Mouse (Mus musculus): ENCODE measurements around the gene Scaf8. TPM values are rescaled to one million over a fixed set of nuclear protein-coding genes. Genes with fewer than 3 reads are reported as not detected.

Gene Scaf8
- polyA plus RNA-seq, 1 experiment = 15.4 TPM

DNA sequence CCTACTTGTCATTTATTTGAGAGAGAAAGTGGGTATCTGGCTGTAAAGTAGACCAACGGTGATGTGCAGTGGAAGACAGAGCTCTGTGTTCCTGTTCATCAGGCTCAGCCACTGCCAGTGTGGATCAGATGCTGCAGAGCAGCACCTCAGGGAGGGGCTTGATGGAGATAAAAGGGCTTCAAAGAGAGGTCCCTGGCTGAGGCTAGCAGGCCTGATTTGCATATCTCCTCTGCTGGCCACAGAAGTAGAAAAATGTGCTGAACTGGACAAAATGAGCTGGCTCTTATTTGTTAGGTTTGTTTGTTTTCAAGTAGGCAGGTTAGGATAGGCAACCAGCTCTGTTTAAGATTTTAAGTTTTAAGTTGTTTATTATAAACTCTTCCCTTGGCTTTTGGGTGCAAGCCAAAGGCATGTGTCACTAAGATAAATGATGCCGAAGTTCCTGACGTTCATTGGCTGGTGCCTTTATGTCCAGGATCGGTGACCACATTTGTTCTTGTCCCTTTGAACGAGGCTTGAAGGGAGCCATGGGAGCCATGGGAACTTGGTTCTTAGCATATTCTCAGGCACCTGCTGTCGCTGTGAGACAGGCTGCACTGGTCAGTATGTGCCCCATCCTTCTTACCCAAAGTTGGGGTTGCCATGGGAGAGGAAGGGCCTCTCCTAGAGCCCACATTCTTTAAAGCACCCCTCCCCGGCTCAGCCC lies 132.0 kb downstream of the Scaf8 start:
- Histone ChIP-seq H3ac (ENCODE audit: control insufficient read depth, insufficient read length) (no peak overlapping the region), H3K4me3 (no peak overlapping the region), H3K4me2 (ENCODE audit: low read depth) (no peak overlapping the region), H3K79me2 (ENCODE audit: control insufficient read depth, insufficient read depth) (no peaks in the 10 kb centered on the region), H3K27me3 (ENCODE audit: control insufficient read depth, insufficient read depth, insufficient read length) (no peaks in the 10 kb centered on the region), H3K36me3 (ENCODE audit: control insufficient read depth, insufficient read depth) (peaks cover 3% of the 10 kb centered on the region)
- TF ChIP-seq MAX (IDR thresholded peaks at IDR 0.05; ENCODE audit: low read depth) (no peak), USF1 (IDR thresholded peaks at IDR 0.05; ENCODE audit: low read depth) (no peak)

Other genes starting within 250 kb of the Scaf8 start
- gene Tiam2, start 211.6 kb downstream of the Scaf8 start, polyA plus RNA-seq (2012; fragmentation: generic; extraction: Trizol) = 7.8 TPM